Mouse (Mus musculus): ENCODE measurements around the gene Pdlim4. TPM values are rescaled to one million over a fixed set of nuclear protein-coding genes. Genes with fewer than 3 reads are reported as not detected.

The Pdlim4 gene
- polyA plus RNA-seq, 1 experiment from 2014 or later = 33.0 TPM

DNA sequence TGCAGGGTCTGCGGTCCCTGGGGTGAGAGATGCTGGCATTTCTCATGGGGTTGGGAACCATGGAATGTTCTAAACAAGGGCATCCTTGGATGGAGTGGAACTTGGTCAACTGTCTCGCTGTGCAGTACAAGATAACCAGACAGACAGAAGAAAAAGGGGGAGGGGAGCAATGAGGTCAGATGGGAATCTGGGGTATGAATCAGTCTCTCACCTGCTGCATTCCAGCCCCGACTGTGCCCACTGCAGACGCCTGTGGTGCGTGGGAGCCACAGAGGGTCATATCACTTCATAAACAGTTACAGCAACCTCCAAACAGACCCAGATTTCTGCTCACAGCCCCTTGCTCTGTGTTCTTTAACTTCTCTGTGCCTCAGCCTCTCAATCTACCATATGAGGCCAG is 2.4 kb downstream of the Pdlim4 start:
- H3K27me3 ChIP-seq = peaks cover 25% of the 10 kb centered on the region
- ATAC-seq (ENCODE audit: low read depth) = no peak
- no peaks in the 10 kb centered on the region for H3K36me3 ChIP-seq
- no peak overlapping the region for H3K4me3 ChIP-seq
- 87% methylated on average over 5 of the region's 5 CpGs for WGBS
- peak overlapping the region; percentile 93 for H3K4me2 ChIP-seq
- peaks cover 49% of the 10 kb centered on the region for H3K4me1 ChIP-seq (replicated peaks)
- no peaks in the 10 kb centered on the region for H3K9me3 ChIP-seq
- H3K9ac ChIP-seq = no peak overlapping the region
- H3K27ac ChIP-seq (replicated peaks) = no peak overlapping the region

DNA sequence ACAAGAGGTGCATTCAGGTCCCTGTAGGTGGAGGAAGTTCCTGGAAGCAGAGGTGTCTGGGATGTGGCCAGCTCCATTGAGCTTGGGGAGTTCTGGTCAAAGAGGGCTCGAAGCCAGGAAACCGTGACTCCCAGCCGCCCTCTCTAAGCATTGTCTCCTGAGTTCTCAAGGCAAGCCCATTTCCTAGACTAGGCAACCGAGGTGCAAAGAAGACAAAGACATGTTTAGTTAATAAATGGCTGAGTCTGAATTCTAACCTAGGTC is 3.0 kb downstream of the Pdlim4 start:
- no peak overlapping the region for H3K9ac ChIP-seq
- WGBS = 85% methylated on average over 4 of the region's 4 CpGs

DNA sequence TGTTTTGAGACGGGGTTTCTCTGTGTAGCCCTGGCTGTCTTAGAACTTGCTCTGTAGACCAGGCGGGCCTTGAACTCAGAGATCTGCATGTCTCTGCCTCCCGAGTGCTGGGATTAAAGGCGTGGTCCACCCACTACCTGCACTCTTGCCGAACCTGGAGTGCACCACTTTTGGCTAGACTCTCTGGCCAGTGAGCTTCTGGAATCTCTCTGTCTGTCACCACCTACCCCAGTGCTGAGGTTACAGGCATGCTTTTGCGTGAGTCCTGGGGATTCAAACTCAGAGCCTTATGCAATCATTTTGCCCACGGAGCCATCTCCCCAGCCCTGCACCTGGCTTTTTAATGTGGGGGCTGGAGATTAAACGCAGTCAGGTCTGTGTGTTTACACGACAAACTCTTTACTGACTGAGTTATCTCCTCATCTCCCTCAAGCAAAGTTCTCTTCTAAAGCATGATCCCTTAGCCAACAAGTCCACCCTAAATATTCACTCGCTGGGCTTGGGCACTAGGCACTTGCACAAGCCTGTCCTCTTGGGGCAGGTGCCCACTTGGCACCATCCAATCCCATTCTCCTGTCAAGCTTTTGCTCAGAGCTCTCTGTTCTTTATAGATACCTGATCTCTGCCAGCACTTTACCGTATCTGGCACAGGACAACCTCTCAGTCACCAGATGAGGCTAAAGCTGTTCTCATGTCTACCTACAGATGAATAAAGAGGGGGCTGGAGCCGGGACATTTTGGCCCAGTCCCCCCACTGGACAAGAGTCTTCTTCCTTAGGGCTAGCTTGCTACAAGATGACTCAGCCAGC is 3.5 kb downstream of the Pdlim4 start:
- Histone ChIP-seq H3K9me3 (no peaks in the 10 kb centered on the region), H3K4me3 (no peak overlapping the region), H3K9ac (no peak overlapping the region), H3K27me3 (peaks cover 22% of the 10 kb centered on the region), H3K4me1 (replicated peaks) (peaks cover 60% of the 10 kb centered on the region), H3K36me3 (no peaks in the 10 kb centered on the region), H3K27ac (replicated peaks) (no peak overlapping the region), H3K4me2 (no peak overlapping the region)
- WGBS = 90% methylated on average over 12 of the region's 12 CpGs
- ATAC-seq (ENCODE audit: low read depth) = no peak

More for the DNA sequence above, 3.0 kb downstream of the Pdlim4 start:
- Histone ChIP-seq H3K36me3 (no peaks in the 10 kb centered on the region), H3K27me3 (peaks cover 25% of the 10 kb centered on the region), H3K4me2 (no peak overlapping the region), H3K27ac (replicated peaks) (no peak overlapping the region), H3K4me1 (replicated peaks) (peaks cover 54% of the 10 kb centered on the region), H3K4me3 (no peak overlapping the region), H3K9me3 (no peaks in the 10 kb centered on the region)
- no peak for ATAC-seq (ENCODE audit: low read depth)

DNA sequence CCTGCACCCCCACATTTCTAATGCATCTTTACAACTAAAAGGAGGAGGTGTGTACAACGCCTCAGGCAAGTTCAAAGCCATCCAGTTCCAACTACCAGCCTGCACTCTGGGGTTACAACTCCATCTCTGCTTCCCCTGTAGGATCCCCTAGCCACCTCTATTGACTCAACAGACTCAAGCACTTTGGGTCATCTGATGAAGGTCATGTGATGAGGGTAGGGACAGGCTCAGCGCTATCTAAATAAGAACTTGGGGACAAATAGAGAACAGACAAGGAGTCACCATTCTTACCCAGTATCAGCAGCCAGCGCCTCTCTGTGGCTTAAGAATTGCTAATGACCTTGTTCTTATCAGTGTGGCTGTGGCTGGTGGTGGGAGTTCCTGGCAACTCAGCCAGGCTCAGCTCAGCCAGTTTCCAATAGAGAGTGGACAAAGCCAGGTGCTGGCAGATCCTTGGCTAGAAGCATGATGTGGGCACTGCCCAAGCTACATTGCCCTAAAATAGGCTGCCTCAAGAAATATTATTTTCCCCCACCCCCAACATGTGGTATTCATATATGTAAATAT is 4.3 kb downstream of the Pdlim4 start:
- Histone ChIP-seq H3K9ac (no peak overlapping the region), H3K4me2 (no peak overlapping the region), H3K27ac (replicated peaks) (no peak overlapping the region), H3K27me3 (peaks cover 14% of the 10 kb centered on the region), H3K4me3 (no peak overlapping the region), H3K4me1 (replicated peaks) (peaks cover 67% of the 10 kb centered on the region), H3K36me3 (no peaks in the 10 kb centered on the region), H3K9me3 (no peaks in the 10 kb centered on the region)
- 75% methylated on average over 3 of the region's 3 CpGs for WGBS
- no peak for ATAC-seq (ENCODE audit: low read depth)

DNA sequence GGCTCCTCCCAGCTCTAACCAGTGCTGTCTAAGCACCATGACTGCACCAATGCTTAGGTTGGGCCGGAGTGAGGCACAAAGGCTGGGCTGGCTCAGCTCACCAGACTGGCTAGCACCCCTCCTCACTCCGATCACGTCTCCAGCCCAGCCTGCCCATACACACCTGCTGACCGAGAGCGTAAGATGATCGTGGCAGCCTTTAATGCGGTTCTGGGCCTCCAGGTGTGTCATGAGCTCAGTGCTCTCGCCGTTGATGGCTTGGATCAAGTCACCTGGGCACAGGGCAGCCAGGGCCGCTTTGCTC is 5.4 kb downstream of the Pdlim4 start:
- Histone ChIP-seq H3K9ac (no peak overlapping the region), H3K27ac (replicated peaks) (no peak overlapping the region), H3K4me1 (replicated peaks) (peaks cover 69% of the 10 kb centered on the region), H3K4me2 (no peak overlapping the region), H3K9me3 (no peaks in the 10 kb centered on the region), H3K4me3 (no peak overlapping the region), H3K27me3 (peaks cover 9% of the 10 kb centered on the region; the same call in 1 of the 2 replicates), H3K36me3 (no peaks in the 10 kb centered on the region)
- 92% methylated on average over 10 of the region's 10 CpGs for WGBS
- ATAC-seq (ENCODE audit: low read depth) = no peak

DNA sequence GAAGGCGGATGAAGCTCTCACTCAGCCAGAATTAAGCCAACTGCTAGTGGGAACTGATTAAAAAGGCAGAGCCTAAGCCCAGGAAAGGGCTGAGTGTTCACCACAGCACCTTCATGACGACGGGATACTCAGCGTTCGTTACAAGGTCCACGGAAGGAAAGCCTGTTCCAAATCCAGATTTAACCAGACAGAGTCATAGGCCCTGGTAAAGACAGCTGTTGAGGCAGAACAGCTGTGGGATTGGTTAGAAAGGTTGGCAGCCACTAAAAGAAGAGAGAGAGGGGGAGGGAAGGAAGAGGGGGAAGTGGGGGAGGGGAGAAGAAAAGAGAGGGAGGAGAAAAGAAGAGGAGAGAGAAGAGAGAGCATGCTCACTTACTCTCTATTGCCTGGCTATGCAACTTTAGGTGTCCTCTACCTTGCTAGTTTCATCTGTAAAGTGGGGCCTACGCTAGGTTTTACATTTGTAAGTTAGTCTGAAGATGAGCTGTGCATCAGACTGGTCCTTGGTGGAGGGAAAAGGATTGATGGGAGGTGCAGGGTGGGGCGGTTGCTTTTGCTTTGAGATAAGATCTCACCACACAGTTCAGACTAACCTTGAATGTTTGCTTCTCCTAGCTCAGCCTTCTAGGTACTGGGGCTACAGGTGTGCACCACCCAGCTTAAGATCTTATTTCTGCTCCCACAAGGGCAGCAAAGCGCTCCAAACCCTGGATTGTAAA is 5.9 kb downstream of the Pdlim4 start:
- Histone ChIP-seq H3K4me1 (replicated peaks) (peaks cover 69% of the 10 kb centered on the region), H3K27me3 (0 out of 2 replicates have a peak, but pooled peaks cover 4% of the 10 kb centered on the region), H3K4me2 (no peak overlapping the region), H3K9ac (no peak overlapping the region), H3K9me3 (no peaks in the 10 kb centered on the region), H3K36me3 (no peaks in the 10 kb centered on the region), H3K4me3 (no peak overlapping the region), H3K27ac (replicated peaks) (0 out of 2 replicates have a peak overlapping the region, but pooled peaks have one; percentile 29)
- no peak for ATAC-seq (ENCODE audit: low read depth)
- WGBS = 86% methylated on average over 9 of the region's 9 CpGs

DNA sequence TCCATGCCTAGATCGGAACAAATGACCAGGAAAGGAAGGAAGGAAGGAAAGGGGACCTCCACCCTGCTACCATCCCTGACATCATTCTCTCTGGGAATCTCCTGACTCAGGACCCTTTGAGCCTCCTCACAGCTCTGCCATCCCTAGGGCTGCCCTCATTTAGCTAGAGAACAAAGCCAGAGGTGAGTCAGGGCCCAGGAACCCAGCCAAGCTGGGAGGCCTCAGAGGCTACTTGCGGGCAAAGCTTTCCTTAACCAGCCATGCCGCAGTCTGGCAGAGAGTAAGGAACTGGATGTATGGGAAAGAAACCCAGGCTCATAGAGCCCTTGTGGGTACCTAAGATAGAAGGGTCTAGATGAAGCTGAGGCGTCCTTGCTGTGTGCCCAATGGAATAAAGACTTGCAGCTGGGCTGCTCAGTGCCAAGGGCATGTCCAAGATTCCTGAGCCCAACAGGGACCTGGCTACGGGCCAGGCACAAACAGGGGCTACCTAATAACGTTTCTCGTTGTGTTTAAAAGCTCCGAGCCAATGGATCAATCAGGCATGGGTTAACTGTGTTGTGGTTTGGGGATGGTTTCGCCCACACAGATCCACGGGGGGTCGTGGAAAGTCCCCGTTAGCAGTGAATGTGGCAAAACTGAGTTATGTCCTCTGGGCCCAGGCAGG is 6.6 kb downstream of the Pdlim4 start:
- H3K36me3 ChIP-seq = no peaks in the 10 kb centered on the region
- no peaks in the 10 kb centered on the region for H3K27me3 ChIP-seq
- no peak overlapping the region for H3K4me3 ChIP-seq
- H3K9me3 ChIP-seq = no peaks in the 10 kb centered on the region
- no peak overlapping the region for H3K4me2 ChIP-seq
- WGBS = 63% methylated on average over 12 of the region's 12 CpGs
- peaks cover 69% of the 10 kb centered on the region for H3K4me1 ChIP-seq (replicated peaks)
- no peak for ATAC-seq (ENCODE audit: low read depth)
- H3K9ac ChIP-seq = no peak overlapping the region
- H3K27ac ChIP-seq (replicated peaks) = peak overlapping the region; percentile 39; the same call in 1 of the 2 replicates

DNA sequence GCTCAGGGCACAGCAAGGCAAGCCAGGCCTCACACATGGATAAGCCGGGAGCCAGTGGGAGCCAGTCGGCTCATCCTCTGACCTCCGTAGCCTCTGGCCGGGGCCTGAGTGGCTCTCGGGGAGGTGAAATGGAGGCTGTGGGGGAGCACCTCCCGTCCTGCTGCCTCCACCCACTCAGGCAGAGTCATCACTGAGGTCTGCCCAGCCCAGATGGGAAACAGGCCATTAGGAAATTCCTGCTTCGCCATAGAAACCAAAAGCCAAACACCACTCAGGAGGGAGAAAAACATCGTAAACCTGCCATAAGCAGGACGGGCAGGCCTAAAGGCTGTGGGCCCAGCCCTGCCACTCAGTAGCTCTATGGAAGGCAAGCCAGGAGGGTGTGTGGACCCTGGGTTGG is 8.5 kb downstream of the Pdlim4 start:
- no peak overlapping the region for H3K9ac ChIP-seq
- H3K27ac ChIP-seq (replicated peaks) = peak overlapping the region; percentile 61; the same call in 1 of the 2 replicates
- H3K4me1 ChIP-seq (replicated peaks) = peaks cover 69% of the 10 kb centered on the region
- WGBS = 27% methylated on average over 9 of the region's 9 CpGs
- no peak for ATAC-seq (ENCODE audit: low read depth)
- no peaks in the 10 kb centered on the region for H3K36me3 ChIP-seq
- no peak overlapping the region for H3K4me3 ChIP-seq
- H3K9me3 ChIP-seq = no peaks in the 10 kb centered on the region
- H3K27me3 ChIP-seq = no peaks in the 10 kb centered on the region
- H3K4me2 ChIP-seq = no peak overlapping the region

DNA sequence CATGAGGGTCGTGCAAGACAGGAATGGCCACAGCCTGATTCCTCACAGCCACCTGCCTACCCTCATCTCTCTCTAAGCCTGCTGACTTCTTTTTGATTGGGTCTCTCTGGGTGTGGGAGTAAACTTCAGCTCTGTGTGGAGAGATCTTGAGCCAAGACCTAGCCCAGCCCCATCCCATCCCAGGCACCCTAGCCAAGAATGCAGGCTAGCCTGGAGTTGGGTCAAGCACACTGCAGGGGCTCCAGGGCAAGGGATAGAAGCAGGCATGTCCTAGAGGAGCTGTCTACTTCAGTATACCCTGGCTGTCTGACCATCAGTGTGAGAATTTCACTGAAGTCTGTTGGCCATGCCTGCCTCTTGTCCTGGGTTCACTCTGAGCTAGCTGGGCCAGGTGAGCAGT is 9.3 kb downstream of the Pdlim4 start:
- no peak for ATAC-seq (ENCODE audit: low read depth)
- H3K4me3 ChIP-seq = no peak overlapping the region
- no peaks in the 10 kb centered on the region for H3K9me3 ChIP-seq
- H3K36me3 ChIP-seq = no peaks in the 10 kb centered on the region
- H3K27ac ChIP-seq (replicated peaks) = peak overlapping the region; percentile 83
- H3K4me2 ChIP-seq = no peak overlapping the region
- peaks cover 69% of the 10 kb centered on the region for H3K4me1 ChIP-seq (replicated peaks)
- 45% methylated on average over 1 of the region's 1 CpGs for WGBS
- H3K27me3 ChIP-seq = no peaks in the 10 kb centered on the region
- H3K9ac ChIP-seq = no peak overlapping the region

DNA sequence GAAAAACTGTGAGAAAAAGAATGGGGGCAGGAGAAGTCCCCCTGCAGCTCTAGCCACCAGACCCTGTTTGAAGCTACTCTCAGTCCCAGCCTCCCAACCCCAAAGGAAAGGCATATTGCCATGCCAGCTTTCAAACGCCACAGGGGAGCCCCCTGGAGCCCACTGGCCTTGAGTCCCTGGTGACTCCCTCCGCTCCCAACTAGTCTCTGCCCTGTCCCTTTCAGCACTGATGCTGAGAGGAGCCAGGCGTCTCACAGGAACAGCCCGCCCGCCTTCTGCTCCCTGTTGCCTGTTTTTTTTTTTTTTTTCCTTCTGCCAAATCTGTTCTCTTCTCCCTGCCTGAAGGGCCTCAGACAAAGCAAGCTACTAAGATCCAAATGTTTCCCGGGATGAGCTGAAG is 10.2 kb downstream of the Pdlim4 start:
- ATAC-seq (ENCODE audit: low read depth) = peak; percentile 67; the same call in 1 of the 2 replicates
- H3K4me2 ChIP-seq = 0 out of 2 replicates have a peak overlapping the region, but pooled peaks have one; percentile 16
- 0 out of 2 replicates have a peak overlapping the region, but pooled peaks have one; percentile 26 for H3K9ac ChIP-seq
- H3K27ac ChIP-seq (replicated peaks) = peak overlapping the region; percentile 83
- H3K36me3 ChIP-seq = no peaks in the 10 kb centered on the region
- peaks cover 69% of the 10 kb centered on the region for H3K4me1 ChIP-seq (replicated peaks)
- WGBS = 17% methylated on average over 6 of the region's 6 CpGs
- no peak overlapping the region for H3K4me3 ChIP-seq
- H3K27me3 ChIP-seq = no peaks in the 10 kb centered on the region
- no peaks in the 10 kb centered on the region for H3K9me3 ChIP-seq

DNA sequence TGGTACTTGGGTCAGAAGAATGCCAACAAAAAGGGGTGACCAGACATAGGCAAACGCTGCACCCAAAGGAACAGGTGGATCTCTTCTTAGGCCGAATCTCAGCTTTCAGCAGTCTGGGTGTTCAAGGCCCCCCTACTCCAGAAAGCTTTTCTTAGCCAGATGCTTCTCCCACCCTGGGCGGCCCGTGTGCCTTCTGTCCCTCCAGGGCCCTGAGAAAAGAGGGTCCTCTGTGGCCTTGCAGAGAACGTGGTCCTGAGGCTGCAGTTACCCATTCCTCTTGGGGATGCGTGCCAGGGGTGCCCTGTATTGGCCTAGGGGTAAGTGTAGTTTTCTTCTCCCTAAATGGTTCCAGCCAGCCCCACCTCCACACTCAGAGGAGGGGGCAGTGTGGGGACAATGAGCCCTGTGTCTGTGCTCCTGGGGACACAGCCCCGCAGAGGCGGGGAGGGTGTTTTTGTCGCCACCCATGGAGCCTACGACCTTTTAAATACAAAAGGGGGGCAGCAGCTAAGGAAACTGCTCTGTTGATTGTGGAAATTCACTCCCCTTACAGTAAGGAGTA is 10.7 kb downstream of the Pdlim4 start:
- H3K36me3 ChIP-seq = no peaks in the 10 kb centered on the region
- H3K27ac ChIP-seq (replicated peaks) = peak overlapping the region; percentile 83
- H3K27me3 ChIP-seq = no peaks in the 10 kb centered on the region
- H3K4me3 ChIP-seq = no peak overlapping the region
- WGBS = 19% methylated on average over 10 of the region's 10 CpGs
- peaks cover 64% of the 10 kb centered on the region for H3K4me1 ChIP-seq (replicated peaks)
- ATAC-seq (ENCODE audit: low read depth) = peak; percentile 80
- H3K9me3 ChIP-seq = no peaks in the 10 kb centered on the region
- H3K4me2 ChIP-seq = 0 out of 2 replicates have a peak overlapping the region, but pooled peaks have one; percentile 16
- 0 out of 2 replicates have a peak overlapping the region, but pooled peaks have one; percentile 26 for H3K9ac ChIP-seq

DNA sequence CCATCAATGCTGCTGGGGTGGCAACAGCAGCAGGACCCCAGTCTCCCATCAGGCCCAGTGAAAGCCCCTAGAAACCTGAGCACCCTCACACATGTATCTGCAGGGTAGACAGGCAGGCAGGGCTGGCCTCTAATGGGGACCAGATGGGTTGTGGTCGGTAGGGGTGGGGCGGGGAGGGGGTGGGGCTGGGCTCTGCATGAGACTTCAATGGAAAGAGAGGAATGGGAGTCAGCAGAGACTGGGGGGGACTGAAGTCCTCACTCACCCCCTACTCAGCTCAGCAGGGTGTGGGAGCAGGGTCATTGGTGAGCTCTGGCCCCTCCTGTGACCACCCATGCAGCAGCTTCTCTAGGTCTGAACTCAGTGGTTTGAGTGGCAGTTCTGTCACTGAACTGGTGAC is 11.4 kb downstream of the Pdlim4 start:
- Histone ChIP-seq H3K27me3 (no peaks in the 10 kb centered on the region), H3K9me3 (no peaks in the 10 kb centered on the region), H3K9ac (no peak overlapping the region), H3K36me3 (no peaks in the 10 kb centered on the region), H3K4me2 (no peak overlapping the region), H3K27ac (replicated peaks) (peak overlapping the region; percentile 83), H3K4me1 (replicated peaks) (peaks cover 57% of the 10 kb centered on the region), H3K4me3 (no peak overlapping the region)
- no peak for ATAC-seq (ENCODE audit: low read depth)
- WGBS = 26% methylated on average over 2 of the region's 2 CpGs

Measured in neural tube, embryonic 13.5 days (tissue).